Mouse (Mus musculus): Measurements from ENCODE around the gene Rnpep. TPM values are rescaled to one million over a fixed set of nuclear protein-coding genes. Genes with fewer than 3 reads are reported as not detected.
A peak's percentile ranks its signal among the peaks of the same experiment; 100 is the strongest.

Rnpep gene
- 10 to 100 TPM; 12.0 to 12.9 TPM for total RNA-seq (2021)
- long read RNA-seq, experiment 1, transcript Rnpep-202 (11 exons, 2,288 nt): major isoform, 10 of 17 reads
- long read RNA-seq, experiment 1, partial matches to known transcripts: 7 of 17 reads
- long read RNA-seq, experiment 1, other reads (novel, unspliced or antisense): 0 of 17 reads
- long read RNA-seq, experiment 2, transcript Rnpep-202 (11 exons, 2,288 nt): major isoform, 9 of 10 reads
- long read RNA-seq, experiment 2, partial matches to known transcripts: 1 of 10 reads
- long read RNA-seq, experiment 2, other reads (novel, unspliced or antisense): 0 of 10 reads

- peak; percentile 65 for DNase-seq
Observed at GRCm38 (mm10) chr1:135283826-135284291, at the start of gene Rnpep. Rnpep (minus strand) TSS chr1:135284084.

GRCm38 (mm10) chr1:135330578-135330977 is 46.7 kb upstream of the Rnpep start:
- DNase-seq: no peak

- DNase-seq: no peak
Observed at GRCm38 (mm10) chr1:135328368-135328767, 44.5 kb upstream of the Rnpep start.

DNA sequence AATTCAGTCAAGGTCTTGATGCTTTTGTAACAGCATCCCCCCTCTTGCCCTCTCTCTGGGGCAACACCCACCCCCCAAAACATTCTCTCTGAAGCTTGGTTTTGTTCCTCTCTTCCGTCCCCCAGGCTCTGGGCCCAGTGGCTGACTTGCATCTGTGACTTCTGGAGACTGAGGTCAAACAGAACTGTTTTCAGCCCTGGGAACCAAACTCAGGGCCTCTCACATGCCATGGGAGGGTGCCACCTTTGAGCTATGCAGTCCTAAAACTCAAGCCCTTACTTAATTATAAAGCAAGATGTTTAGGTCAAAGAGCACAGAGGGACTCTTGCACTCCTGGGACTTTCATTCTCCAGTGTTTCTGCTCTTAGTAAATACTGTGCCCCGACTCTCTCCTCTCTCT is 42.0 kb upstream of the Rnpep start:
- no peak for DNase-seq

- DNase-seq: peak; percentile 57
Observed at GRCm38 (mm10) chr1:135324571-135324970, 40.7 kb upstream of the Rnpep start, which contains the start of gene Lmod1. Lmod1 (plus strand) TSS chr1:135324807.

DNA sequence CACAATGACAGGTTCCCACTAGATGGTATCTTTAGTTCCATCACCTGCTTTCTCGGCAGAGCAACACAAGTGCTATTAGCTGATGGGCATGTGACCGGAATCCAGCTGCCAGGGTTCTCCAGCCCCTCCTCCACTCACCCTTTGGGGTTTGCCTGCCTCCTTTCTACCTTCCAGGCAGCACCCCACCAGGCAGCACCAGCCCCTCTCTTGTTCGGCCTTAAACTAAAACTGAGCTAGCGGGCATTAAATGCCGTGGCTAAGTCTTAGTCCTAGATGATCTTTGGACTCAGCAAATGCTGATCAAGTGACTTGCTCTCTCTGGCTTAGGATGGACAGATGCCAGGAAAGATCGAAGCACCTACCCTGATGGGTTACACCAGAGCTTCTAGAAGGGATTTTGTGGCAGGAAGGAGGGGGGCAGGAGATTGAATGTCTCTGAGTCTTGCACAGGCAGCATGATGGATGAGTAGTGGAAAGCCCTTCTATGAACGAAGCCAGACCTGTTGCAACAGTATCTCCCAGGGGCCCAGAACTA is 39.5 kb upstream of the Rnpep start:
- DNase-seq: peak; percentile 12

DNA sequence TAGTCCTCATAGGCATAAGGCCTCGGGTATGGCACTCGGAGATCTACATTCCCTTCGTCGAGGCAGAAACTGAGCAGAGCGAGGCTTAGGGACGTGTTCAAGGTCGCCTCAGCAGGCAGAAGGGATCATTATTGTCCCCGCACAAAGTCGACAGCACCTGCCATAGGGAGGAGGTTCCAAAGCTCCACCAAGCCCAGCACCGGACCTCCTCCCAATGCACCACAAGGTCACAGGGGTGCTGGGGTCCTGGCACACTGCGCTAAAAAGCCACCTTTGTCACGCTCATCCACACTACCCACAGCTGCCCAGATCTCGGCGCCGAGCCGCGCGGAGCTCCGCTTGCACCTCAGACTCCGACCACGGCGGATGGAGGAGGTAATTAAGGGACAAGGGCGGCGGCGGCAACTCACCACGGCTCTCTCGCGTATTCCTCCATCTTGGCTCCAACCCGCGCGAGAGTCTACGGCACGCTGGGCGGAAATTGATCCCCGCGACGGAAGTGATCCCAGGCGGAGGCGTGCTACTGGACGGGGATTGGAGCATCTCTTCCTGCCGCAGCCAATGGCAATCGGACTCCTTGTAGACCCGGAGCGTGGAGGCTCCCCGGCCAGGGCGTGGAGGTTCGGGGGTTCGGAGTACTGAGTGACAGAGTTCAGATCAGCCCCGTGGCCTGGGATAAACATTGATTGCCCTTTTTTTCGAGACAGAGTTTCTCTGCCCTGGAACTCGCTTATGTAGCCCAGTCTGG is 29.6 kb upstream of the Rnpep start, which contains the start of gene Timm17a:
Timm17a (minus strand) TSS at position 495 of the 748 bp plus-strand sequence.
- peak; percentile 94 for DNase-seq

- DNase-seq: no peak
Observed at GRCm38 (mm10) chr1:135312201-135312600, 28.3 kb upstream of the Rnpep start.

DNA sequence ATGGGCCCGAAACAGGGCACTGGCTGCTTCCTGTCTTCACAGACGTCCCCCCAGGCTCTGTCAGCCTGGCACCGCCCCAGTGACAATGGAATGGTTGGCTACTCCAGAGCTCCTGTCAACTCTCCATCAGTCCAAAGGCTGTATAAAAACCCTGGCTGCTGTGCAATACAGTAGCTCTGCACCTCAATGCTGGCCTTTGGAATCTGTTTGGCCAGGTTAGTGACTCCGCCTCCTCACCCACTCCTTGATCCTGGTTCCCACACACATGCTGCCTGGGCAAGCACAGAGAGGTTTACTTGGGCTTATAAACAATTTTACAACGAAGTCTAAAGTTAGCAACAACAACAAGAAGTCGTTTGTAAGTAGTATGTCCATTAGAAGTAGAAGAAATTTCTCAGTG is 27.5 kb upstream of the Rnpep start:
- no peak for DNase-seq

- no peak for DNase-seq
Observed at GRCm38 (mm10) chr1:135290908-135291307, 7.0 kb upstream of the Rnpep start.

GRCm38 (mm10) chr1:135286311-135286710 is 2.4 kb upstream of the Rnpep start:
- no peak for DNase-seq

- DNase-seq: peak; percentile 41
Observed at GRCm38 (mm10) chr1:135283287-135283825, 528 bp downstream of the Rnpep start.

- no peak for DNase-seq
Observed at GRCm38 (mm10) chr1:135282536-135283286, 1.2 kb downstream of the Rnpep start.

- DNase-seq: no peak
Observed at GRCm38 (mm10) chr1:135281841-135282240, 2.0 kb downstream of the Rnpep start.

- DNase-seq: peak; percentile 76
Observed at GRCm38 (mm10) chr1:135280646-135281045, 3.2 kb downstream of the Rnpep start.

GRCm38 (mm10) chr1:135271371-135271770 is 12.5 kb downstream of the Rnpep start:
- no peak for DNase-seq

DNA sequence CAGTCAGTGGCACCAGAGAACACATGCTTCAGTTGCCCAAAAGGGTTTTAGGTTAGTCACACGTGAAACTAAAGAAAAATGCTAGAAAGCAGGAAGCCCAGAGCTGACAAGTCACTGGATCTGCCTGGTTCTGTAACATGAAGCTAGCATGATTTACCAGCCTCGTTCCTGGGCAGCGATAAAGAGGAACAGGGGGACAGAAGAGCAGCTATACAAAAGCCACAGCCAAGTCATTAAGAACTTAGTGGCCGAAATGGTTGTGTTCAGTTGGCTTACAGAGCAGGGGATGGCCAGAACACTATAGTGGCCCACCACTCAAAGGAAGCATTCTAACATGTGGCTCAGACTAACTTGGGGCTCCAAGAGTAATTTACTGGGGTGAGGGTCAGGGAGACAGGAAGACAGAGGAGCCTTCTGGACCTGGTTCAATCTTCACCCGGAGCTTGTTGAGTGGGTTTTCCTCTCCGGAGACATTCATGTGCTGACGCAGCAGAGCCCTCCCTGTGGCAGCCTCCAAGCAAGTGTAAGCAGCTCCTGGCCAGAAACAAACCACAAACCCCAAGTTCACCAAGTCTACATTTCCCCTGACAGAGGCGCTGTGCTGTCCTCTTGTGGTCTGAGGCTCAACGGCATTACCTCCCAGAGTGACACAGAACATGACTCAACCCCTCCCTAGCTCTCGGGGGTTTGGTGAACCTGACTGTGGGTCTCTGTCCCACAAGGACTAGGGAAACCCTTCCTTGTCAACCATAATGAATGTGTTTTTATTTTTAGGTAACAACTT is 16.0 kb downstream of the Rnpep start:
- DNase-seq: no peak

DNA sequence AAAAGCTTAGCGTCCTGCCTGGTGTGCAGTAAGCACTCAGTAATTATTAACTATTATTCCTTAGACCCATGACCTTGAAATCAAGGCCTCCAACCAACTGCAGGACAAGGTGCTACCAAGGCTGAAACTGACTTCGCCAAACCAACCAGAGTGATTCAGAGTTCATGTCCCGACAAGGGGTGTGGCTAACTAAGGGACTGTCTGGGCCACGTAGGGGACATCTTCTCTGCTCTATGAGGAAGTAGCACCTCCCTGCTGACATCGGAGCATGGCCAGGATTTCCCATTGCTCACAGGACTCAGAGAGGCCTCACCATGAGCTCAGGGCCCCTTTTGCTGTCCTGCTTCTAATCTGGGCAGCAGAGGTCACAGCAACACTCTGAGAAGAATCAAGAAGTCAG is 18.1 kb downstream of the Rnpep start:
- no peak for DNase-seq

GRCm38 (mm10) chr1:135263316-135263715 is 20.6 kb downstream of the Rnpep start:
- no peak for DNase-seq

DNA sequence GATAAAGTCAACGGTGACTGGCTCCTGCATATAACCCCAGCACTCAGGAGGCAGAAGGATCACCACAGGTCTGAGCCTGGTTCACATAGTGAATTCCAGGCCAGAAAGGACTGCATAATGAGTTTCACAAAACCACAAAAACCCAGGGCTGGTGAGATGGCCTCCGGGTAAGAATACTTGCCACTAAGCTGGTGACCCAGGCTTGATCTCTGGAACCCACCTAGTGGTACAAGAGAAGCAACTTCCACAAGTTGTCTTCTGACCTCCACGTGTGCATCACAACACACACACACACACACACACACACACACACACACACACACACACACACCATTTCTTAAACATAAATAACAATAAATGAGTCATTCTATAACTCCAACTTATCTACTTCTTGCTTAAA is 21.6 kb downstream of the Rnpep start:
- no peak for DNase-seq

GRCm38 (mm10) chr1:135260931-135261330 is 23.0 kb downstream of the Rnpep start:
- DNase-seq: no peak
